Comparison of ENCODE assay signal across 22 mouse cellular contexts in genomic region chr2:32705018-32705417, GRCm38 (mm10). TPM values are rescaled to one million over a fixed set of nuclear protein-coding genes. Genes with fewer than 3 reads are reported as not detected.
"Had no signal": no experiment of that assay in that cellular context is flagged by ENCODE, and none has a peak within 500 bp of the region (broad histone marks: within the 10 kb centered on the region; RNA-seq: fewer than 3 reads in every experiment).

No protein-coding gene starts in this region.

- H3K4me1 ChIP-seq: neural tube, embryonic 12.5 days had no signal

- H3K27me3 ChIP-seq: limb, embryonic 12.5 days; limb, embryonic 15.5 days; neural tube, embryonic 12.5 days; neural tube, embryonic 15.5 days had no signal

- H3K4me2 ChIP-seq: limb, embryonic 12.5 days; limb, embryonic 15.5 days; midbrain, embryonic 11.5 days; neural tube, embryonic 12.5 days; neural tube, embryonic 15.5 days had no signal

- H3K27ac ChIP-seq: limb, embryonic 12.5 days; limb, embryonic 15.5 days; neural tube, embryonic 12.5 days; neural tube, embryonic 15.5 days; stomach, postnatal 0 days had no signal

- H3K4me3 ChIP-seq: limb, embryonic 12.5 days; limb, embryonic 15.5 days; neural tube, embryonic 12.5 days; neural tube, embryonic 15.5 days had no signal

- ATAC-seq: inflammation-experienced regulatory T-cells, adult 6 months; intestine, embryonic 16.5 days had no signal

- H3K9ac ChIP-seq: limb, embryonic 12.5 days; limb, embryonic 15.5 days; neural tube, embryonic 12.5 days; neural tube, embryonic 15.5 days had no signal

- H3K9me3 ChIP-seq: limb, embryonic 12.5 days; limb, embryonic 15.5 days; neural tube, embryonic 12.5 days; neural tube, embryonic 15.5 days had no signal

- DNase-seq: kidney, adult 18-20 months; left cerebral cortex, postnatal 4 days; lung, adult 2 months; lung, postnatal 14 days; lung, postnatal 4 days; midbrain, embryonic 14.5 days; right cerebral cortex, adult 18-20 months; right cerebral cortex, postnatal 14 days; right cerebral cortex, postnatal 4 days; thymus, adult 2 months; thymus, postnatal 14 days; thymus, postnatal 4 days had no signal

RNA-seq across cellular contexts. Expression of gene 6330409D20Rik, which starts 35.8 kb away (rescaled TPM):
- total RNA-seq: megakaryocyte progenitor cell, adult 5-6 weeks; megakaryocyte-erythroid progenitor cell, adult 5-6 weeks had no signal
- polyA plus RNA-seq: intestine, embryonic 16.5 days; limb, embryonic 12.5 days; limb, embryonic 15.5 days; stomach, postnatal 0 days had no signal
